Mouse (Mus musculus) sigmoid colon, adult 10 weeks (tissue): Measurements from ENCODE around the gene Hist1h3g. TPM values are rescaled to one million over a fixed set of nuclear protein-coding genes. Genes with fewer than 3 reads are reported as not detected.

Source experiments
- polyA plus RNA-seq: library from polyadenylated mRNA; stranded (reverse); fragments of 350-450 nt; fragmentation: Illumina TruSeq; extraction: RNeasy Lipid Tissue Mini Kit (QIAGEN cat#74804); gene quantifications from one replicate; pipeline ENCODE4 v1.2.3, GENCODE M21; 2014; ENCODE audit warnings: low read depth, low replicate concordance

The Hist1h3g gene
- polyA plus RNA-seq, result not detected

GRCm38 (mm10) chr13:23535137-23536075, at the start of gene Hist1h3g:
Gene Hist1h3g (plus strand): TSS chr13:23535422.

GRCm38 (mm10) chr13:23488400-23489322, 46.6 kb upstream of the Hist1h3g start, which contains the start of gene Btn2a2:
Gene Btn2a2 (minus strand): TSS chr13:23488857.

GRCm38 (mm10) chr13:23530901-23531875, 4.0 kb upstream of the Hist1h3g start, which contains the start of gene Hist1h4h:
Gene Hist1h4h (plus strand): TSS chr13:23531050.

GRCm38 (mm10) chr13:23533560-23534367, 1.5 kb upstream of the Hist1h3g start, which contains the start of gene Hist1h2af:
Gene Hist1h2af (plus strand): TSS chr13:23533906.

GRCm38 (mm10) chr13:23542999-23543607, 7.9 kb downstream of the Hist1h3g start, which contains the start of gene Hist1h2bh:
Gene Hist1h2bh (minus strand): TSS chr13:23543392.

GRCm38 (mm10) chr13:23543965-23544786, 9.0 kb downstream of the Hist1h3g start, which contains the start of gene Hist1h3f:
Gene Hist1h3f (plus strand): TSS chr13:23544052.

GRCm38 (mm10) chr13:23551146-23551834, 16.1 kb downstream of the Hist1h3g start, which contains the start of gene Hist1h4f:
Gene Hist1h4f (minus strand): TSS chr13:23551648.

GRCm38 (mm10) chr13:23552962-23553361, 17.7 kb downstream of the Hist1h3g start, which contains the start of gene Hist1h1d:
Gene Hist1h1d (plus strand): TSS chr13:23553262.

GRCm38 (mm10) chr13:23561883-23562659, 26.8 kb downstream of the Hist1h3g start, which contains the start of gene Hist1h3e:
Gene Hist1h3e (minus strand): TSS chr13:23562369.

GRCm38 (mm10) chr13:23571022-23571503, 35.8 kb downstream of the Hist1h3g start, which contains the start of the genes Hist1h2ae and Hist1h2bg:
Gene Hist1h2ae (minus strand): TSS chr13:23571220.
Gene Hist1h2bg (plus strand): TSS chr13:23571396.

GRCm38 (mm10) chr13:23573898-23574524, 38.8 kb downstream of the Hist1h3g start, which contains the start of the genes Hist1h2bf and Hist1h2ad:
Gene Hist1h2bf (minus strand): TSS chr13:23574196.
Gene Hist1h2ad (plus strand): TSS chr13:23574381.

GRCm38 (mm10) chr13:23575271-23575851, 40.1 kb downstream of the Hist1h3g start, which contains the start of gene Hist1h3d:
Gene Hist1h3d (plus strand): TSS chr13:23575763.

GRCm38 (mm10) chr13:23581408-23582218, 46.4 kb downstream of the Hist1h3g start, which contains the start of gene Hist1h4d:
Gene Hist1h4d (plus strand): TSS chr13:23581598.

